Mouse (Mus musculus): ENCODE results near the gene Acsm2.

- no peak for TF ChIP-seq POLR2A (IDR thresholded peaks at IDR 0.05; ENCODE audit: insufficient read depth, low read depth, low read length)
- TF ChIP-seq CTCF (IDR thresholded peaks at IDR 0.05; ENCODE audit: insufficient read depth, low read depth, low read length) = no peak
Observed at GRCm38 (mm10) chr7:119534389-119534788, 19.8 kb upstream of the Acsm2 start.

Data from olfactory bulb, adult 2 months (tissue).